Mouse (Mus musculus) T-cell, adult 66 days (primary cell): Measurements from ENCODE around the gene Slc38a11. TPM values are rescaled to one million over a fixed set of nuclear protein-coding genes. Genes with fewer than 3 reads are reported as not detected.

Source experiments
- total RNA-seq, 2 experiments: library from RNA; stranded (reverse); gene quantifications; 3 replicates in 1 of 2; 4 replicates in 1 of 2; pipeline ENCODE4 v1.2.4; 2023

Gene Slc38a11
- not detected for total RNA-seq

GRCm38 (mm10) chr2:65363828-65364497, at the start of gene Slc38a11:
Slc38a11 (minus strand) TSS chr2:65364034.

Other genes starting within 250 kb of the Slc38a11 start
- gene Cobll1, start 124.6 kb downstream of the Slc38a11 start, total RNA-seq, result 1 to 10 TPM; 2.6 to 3.9 TPM
- gene Scn3a, start 203.6 kb upstream of the Slc38a11 start, total RNA-seq, result not detected